Mouse (Mus musculus) cerebellum, postnatal 36 days (tissue): ENCODE results near the gene Lama5.
"Not testable (repeated sequence)": the region's sequence is repeated elsewhere in the genome, so short reads cannot be mapped to it uniquely, and the experiment has no call there.

Experiments used
- DNase-seq, 2 experiments: peaks; one replicate each; pipeline ENCODE4 v3.0.0; 2021 to 2022; ENCODE audit warnings: mixed read lengths in 2 of 2

The Lama5 gene

DNA sequence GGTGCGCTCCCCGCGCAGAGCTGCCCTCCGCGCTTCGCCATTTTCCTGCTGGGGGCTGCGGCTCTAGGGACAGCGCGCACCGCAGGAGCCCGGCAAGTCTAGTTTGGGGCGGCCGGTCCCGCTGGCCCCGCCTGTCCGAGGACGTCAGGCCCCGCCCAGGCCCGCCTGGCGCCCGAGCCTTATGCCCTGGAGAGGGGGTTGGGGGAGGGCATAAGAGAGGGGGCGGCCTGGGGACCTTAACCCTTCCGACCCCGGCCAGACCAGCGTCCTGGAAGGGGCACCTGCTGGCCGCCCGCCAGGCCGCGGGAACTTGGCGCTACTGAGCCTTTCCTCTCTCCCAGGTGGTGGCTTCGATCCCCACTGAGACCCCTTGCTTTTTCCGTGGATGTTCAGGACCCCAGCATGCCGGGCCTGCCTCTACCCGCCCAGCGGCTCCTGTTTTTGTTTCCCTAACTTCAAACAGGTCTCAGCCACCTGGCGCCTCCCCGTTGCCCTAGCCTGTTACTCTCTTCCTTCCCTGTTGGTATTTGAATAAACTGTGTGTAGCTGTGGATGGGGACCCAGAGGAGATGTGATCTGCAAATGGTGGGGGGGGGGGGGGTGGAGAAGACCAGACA is at the start of gene Lama5:
TSS of gene Lama5 (minus strand) at position 98 of the 617 bp plus-strand sequence.
- DNase-seq: peak; percentile 20 to 30

DNA sequence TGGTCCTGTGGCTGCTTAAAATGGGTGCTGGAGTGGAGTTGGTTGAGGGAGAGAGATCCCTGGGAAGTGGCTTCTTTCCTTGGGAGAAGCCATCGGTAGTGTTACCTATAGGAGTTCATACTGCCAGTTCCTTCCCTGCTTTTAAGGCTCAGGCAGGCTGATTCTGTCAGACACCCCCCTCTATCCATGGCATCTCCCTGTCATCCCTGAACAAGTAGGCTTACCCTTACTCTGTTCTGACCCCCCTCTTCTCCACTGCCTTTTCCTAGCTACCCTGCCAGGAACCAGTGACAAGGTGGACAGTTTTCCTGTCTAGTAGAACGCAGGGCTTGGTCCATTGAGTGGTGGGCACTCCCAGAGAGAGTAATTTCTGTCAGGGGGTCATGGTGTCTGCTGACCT is 48.9 kb upstream of the Lama5 start:
- DNase-seq: no peak

DNA sequence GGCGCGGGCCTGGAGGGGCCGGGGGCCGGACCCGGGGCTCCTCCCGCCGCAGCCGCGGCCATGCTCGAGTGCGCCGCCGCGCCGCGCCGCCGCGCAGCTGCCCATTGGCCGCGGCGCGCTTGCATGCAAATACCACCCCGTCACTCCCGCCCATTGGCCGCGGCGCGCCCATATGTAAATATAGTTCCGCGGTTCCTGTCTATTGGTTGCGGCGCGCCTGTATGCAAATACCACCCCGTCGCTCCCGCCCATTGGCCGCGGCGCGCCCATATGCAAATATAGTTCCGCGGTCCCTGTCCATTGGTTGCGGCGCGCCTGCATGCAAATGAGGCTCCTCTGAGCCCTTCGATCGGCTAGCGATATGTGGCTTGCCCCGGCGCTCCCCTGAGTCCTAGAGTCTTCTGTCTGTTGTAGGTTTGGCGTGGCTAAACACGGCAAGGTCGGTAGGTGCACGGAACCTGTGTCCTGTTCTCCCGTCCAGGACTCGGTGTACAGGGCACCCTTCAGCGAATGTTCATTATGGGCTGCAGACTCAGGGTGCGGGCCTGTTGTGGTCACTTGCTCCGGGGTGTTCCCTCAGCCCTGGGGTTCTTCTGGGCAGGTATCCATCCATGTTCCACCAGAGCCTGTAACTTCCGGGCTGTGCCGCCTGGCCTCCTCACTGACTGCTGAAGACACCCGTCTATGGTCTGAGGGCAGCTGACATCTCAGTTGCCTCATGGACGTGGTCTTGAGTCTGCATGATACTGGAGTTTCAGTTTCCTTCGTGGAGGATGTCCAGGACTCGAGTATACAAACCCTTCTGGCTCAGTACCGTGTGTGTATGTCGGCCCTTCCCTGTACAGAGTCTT is 48.0 kb upstream of the Lama5 start, which contains the start of gene Cables2:
TSS of gene Cables2 (minus strand) at position 103 of the 851 bp plus-strand sequence.
- DNase-seq: peak; percentile 87 to 92

DNA sequence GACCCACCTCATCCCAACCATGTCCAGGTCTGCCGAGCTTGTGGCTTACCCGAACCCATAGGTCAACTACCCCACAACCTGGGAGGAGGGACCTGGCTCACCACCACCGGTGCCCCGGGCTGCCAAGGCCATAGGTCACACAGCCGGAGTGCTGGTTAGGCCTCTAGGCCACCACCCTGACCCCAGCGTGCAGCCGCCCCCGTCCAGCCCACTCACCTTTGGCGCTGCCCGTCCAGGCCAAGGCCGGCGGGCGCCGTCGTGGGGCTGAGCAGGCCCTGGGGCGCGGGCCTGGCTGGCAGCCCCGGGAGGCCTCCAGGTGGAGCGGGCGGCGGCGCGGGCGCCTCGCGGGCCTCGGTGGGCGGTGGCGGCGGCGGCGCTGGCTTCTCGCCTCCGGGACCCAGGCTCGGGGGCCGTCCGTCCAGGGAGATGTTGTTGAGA is 47.2 kb upstream of the Lama5 start:
- DNase-seq: no peak

DNA sequence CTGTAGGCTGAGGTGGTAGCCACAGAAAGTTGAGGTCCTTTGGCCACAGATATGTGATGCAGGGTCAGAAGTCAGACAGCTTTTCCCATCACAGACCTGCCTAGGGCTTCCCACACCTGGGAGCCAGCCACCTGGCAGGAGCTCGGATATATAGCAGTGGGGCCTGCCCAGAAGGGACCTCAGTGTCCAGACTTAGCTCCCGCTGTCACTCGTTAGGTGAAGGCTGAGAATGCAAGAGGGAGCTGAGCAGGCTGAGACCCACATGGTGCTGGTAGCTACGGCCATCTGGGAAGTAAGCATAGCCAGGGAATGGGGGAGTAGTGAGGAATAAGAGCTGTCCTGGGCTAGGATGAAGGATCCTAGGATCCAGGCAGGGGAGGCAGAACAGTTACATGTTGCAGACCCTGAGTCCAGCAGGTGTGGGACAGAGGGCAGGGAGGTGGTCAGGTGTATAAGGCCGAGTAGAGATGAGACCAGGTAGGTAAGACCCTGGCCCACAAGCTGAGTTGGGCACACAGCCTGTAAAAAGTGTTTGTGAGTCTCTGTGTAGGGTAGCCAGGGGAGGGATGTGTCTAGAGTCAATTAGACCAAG is 46.2 kb upstream of the Lama5 start:
- no peak for DNase-seq

DNA sequence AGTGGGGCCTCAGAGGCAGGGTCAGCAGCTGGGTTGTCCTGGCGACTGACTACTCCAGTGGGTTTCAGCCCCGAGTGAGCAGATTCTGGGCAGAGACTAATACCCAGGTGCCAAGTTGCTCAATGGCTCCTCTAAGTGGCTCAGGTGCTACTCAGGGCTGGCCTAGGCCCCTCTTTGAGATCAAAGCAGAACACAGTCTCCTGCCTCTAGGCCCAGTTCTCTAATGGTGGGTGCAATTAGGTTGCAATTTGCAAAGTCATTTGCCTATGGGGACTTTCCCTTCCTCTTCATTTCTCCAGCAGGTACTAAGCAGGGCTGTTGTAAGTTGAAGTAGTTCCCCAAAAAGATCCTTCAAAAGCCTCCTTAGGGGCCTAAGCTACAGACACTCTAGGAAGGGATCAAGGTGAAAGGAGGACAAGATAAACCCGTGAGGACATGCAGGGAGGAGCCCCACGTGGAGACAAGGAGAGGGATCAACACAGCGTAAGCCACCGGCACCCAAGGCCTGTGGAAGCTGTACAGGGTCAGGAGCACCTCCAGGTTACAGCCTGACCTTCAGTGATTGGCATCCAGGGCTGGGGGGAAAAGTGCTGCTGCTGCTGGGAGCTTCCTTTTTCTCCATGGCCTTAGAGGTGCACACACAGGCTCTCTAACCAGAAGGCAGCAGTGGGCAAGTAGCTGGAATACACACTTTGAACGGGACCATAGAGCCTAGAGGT is 45.0 kb upstream of the Lama5 start:
- DNase-seq: no peak

DNA sequence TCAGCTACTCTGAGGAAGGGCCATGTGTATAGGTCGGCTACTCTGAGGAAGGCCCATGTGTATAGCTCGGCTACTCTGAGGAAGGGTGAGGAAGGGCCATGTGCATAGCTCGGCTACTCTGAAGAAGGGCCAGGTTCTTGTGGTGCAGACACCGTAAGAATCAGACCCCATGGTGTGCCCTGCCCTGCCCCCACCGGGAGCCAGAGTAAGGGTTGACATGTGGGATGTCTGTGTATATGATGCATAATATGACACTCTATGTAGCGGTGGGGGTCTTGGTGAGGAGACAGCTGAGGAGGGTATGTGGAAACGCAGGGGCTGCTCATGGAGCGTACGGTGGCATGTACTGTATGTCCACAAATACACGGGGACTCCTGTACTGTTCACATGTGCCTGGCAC is 43.7 kb upstream of the Lama5 start:
- DNase-seq: no peak

DNA sequence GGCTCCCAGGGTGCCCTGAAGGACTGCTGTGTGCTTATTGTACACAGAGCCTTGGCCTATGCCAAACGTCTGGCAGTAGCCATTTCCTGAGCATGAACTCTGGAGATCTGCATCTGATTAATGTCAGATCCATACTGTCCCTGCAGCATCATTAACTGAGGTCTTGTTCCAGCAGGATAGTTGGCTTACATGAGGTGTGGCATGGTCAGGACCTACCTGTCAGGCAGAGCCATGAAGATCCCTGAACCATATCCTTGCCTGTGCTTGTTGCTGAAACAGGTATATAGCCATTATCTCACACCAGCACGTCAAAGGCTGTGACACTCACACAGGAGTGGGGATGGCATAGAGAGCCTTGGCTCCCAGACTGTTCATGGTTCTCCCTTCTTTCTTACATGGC is 42.3 kb upstream of the Lama5 start:
- DNase-seq: no peak

DNA sequence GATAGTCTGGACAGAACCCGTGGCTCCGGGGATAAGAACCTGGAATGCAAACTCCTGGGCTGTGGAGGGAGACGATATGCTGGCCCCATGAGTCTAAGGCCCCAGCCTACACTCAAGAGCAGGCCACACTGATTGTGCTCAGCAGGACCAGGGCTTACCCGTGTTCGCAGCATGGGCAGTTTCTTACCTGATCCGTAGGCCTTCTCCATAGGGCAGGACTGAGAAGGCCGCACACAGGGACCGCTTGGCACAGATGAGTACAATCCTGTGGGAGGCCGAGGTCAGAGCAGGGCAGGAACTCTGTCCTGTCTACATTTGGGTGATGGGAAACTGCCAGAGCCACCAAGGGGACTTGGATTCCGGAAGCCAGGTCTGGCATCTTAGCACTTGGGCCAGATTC is 37.2 kb upstream of the Lama5 start:
- no peak for DNase-seq

DNA sequence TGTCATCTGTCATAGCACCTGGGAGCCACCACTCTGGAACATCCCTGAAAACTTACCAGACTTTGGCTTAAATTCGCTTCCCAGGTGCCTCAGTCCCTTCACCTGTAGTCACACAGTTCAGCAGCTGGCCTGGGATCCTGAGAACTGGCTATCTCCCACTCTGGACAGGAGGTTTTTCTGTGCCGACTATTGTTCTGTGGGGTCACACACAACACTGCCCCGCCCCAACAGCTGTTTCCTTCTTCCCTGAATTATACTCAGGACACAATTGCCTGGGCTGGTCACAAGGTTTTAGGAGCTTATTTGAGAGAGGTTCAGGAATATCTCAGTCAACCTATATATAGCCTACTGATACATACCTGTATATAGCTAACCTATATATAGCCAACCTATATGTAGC is 36.8 kb upstream of the Lama5 start:
- DNase-seq: no peak

DNA sequence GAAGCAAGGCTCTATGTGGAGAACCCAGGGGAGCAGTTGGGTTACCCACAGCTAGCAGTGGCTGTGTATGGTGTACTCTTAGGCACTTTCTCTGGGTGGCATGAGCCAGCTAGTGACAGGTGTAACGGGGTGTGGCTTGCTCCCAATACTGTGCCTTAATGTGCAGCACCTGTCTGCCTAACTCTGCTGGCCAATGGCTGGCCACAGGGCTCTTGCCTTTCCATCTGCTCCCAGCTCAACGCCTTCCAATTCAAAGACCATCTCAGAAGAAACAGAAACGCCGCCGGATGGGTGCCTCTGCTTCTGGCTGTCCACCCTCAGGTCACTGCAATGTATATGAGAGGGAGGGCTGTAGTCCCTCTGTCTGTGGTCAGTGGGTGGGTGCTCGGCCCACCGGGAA is 36.2 kb upstream of the Lama5 start:
- DNase-seq: no peak

DNA sequence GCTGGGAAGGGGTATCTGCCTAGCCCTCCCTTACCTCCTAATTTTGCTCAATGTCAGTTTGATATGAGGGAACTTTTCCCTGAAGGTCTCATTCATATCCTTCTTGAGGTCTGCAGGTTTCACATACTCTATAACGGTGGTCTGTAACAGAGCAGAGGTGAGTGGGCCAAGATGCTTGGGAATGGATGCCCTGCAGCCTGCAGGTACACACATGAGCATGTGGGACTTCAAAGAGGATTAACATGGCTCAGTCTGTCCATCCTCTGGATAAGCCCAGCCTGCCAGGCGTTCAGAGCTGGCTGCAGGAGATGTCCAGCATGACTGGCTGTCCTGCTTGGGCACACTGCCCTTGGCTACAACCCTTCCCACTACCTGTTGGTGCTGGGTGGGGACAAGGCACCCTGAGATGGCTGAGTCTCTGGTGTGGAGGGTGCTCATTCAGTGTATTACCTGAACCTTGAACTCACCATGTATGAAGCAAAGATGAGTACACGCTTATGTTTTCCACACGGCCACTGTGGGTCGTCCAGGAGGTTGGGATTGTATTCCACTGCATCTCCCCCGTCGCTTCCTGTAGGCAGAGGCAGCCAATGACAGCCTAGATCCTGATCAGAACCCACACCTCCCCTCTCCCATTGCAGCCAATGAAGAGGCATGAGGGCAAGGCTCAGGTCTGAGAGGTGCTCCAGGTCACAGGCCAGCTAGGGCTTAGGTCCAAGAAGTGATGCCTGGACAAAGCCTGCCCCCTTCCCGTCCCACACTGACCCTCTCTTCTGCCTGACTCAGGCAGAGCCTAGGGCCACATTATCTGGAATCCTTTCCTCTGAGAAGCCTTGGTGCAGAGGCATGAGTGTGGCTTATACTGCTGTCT is 35.2 kb upstream of the Lama5 start:
- DNase-seq: no peak

DNA sequence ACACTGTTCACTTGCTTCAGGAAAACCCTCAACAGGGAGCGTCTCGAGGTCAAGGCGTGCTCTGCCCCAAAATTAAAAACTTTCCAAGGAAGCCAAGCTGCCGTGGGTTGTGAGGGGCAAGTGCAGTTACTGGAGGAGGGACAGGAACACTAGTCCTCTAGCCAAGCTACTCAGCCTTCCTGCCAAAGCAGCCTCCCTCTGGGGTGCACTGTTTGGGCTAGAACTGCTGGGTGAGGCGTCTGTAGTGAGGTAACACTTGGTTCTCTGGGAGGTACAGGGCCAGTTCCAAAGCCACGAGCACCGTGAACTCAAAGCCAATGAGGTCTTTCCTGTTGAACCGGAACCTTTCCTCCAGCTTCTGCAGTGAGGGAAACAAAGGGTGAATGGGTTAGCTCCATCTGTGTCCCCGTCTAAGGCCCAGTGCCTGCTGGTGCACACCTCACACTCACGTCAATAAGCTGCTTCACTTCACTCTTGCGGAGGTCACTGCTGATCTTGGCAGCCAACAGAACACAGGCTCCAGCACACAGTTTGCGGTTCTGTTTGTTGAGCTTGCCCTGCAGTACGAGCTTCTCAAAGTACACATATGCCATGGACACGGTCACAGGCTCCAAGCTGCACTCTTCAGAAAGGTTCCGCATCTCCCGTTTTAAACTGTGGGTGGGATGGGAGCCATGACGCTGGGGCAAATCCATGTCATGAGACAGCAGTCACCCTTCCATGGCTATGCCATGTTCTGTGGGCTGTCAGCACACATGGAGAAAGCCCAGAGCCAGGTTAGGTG is 34.4 kb upstream of the Lama5 start:
- not testable (repeated sequence) for DNase-seq

DNA sequence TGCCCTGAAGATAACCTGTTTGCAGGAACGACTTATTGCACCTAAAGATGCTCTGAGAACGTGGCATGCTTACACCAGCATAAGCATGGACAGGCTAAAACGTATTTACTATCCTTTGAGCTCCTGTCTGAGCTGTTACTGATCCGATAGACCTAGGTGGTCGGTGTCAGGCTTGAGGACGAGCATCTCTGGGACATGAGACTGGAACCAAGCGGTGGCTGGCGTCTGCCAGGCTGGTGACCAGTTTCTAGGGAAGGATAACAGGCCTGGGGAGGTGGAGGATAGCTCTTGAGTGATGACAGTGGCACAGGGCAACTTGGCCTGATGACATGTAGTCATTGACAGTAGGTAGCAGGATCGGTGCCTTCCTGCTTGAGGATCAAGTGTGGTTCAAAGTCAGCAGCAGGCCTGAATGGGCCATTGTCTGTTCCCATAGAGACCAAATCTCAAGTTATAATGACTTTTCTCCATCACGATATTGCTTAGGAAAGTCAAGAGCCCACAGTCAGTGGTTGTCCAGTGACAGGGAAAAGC is 33.4 kb upstream of the Lama5 start:
- not testable (repeated sequence) for DNase-seq

DNA sequence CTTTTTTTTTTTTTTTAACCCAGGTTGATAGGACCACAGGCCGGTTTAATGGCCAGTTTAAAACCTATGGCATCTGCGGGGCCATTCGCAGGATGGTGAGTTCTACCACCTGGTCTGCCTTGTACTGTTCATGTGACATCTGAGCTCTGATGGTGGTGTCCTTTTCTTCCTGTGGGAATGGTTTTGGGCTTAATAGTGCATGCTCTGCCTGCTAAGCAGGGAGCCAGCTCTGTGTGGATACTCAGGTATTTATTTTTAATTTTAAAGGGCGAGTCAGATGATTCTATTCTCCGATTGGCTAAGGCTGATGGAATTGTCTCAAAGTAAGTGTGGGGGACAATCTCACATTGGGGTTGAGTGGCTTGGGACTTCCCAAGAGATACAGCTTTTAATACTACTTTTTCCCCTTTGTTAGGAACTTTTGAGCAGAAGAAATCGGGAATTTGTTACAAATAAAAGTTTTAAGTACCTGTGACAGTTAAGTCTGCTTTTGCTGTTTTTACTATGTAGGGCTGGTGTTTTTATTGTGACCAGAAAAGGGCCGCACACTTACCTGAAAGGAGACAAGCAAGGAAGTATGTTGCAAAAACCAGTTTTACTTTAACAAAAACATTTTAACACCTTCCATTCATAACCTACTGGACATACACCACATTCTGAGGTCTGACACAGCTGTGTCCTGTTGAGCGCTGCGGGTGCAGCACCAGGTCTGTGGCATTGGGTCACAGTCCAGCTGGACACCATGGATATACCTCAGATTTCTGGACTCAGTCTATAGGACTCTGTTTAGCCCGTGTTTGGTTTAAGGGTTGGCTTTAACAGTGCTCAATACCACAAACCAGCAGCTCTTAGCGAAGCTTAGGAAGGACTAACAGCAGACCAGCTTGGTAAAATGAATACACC is 32.6 kb upstream of the Lama5 start:
- DNase-seq: no peak

DNA sequence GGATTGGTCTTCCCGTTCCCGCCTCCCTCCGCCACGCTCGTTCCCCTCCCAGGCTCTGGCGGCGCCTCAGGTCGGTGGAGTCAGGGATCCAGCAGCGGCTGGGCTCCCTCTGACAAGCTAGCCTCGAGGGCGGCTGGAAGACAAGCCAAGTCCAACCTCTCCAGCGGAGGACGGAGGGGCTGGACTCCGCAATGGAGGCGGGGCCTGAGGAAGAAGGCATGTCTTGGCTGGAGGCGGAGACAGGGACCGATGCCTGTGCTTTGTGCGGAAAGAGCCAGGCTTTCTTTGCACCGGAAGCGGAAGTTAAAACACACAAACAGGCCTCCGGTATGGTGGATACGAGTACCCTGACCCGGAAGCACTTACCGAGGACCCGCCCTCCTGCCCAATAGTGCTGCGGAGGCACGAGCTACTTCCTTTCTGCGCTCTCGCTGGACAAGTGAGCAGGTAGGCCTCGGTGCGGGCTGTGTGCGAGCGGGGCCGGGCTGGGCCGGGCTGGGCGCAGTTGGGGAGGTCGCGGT is 31.4 kb upstream of the Lama5 start, which contains the start of gene Rps21:
TSS of gene Rps21 (plus strand) at position 377 of the 521 bp plus-strand sequence.
- DNase-seq: peak; percentile 96 to 97

DNA sequence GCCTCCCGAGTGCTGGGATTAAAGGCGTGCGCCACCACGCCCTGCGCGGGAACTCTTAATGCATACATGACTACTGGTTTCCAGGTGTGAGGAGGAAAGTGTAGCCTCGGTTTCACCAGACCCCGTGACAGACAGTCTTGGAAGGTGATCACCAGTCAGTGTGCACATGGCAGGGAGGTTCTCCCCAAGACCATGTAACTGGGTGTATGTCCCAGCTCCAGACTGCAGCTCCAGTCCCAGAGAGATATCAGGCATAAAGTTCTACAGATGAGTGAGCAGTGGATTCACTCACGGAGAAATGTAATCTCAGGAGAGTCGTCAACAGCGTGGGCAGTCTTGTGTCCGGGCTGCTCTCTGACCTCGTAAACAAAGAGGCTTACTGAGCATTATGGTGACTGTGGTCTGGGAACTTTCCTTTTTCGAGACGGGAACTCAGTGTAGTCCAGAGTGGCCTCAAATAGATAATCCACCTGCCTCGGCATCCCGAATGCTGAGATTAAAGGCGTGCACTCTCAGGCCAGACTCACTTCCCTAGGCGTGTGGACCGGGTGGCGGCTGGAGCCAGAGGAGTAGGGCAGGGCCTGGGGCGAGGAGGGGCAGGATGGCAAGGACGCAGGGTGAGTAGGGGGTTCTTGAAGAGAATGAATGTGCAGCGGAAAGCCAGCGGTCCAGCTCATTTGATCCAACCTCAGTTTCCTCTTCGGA is 30.8 kb upstream of the Lama5 start:
- DNase-seq: no peak

DNA sequence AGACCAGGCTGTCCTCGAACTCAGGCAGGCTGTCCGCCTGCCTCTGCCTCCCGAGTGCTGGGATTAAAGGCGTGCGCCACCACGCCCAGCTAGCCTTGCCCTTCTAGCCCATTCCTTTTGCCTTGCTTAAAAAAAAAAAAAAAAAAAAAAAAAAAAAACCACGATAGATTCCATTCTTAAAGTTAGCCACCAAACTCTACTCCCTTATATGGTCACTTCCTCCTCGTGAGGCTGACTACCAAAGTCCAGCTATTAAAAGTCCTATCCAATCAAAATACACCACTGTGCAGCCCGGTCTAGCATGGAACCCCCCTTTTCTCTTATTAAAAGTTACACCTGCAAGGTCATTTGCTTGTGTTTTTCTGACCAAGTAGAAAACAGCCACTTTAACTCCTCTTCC is 30.0 kb upstream of the Lama5 start:
- DNase-seq: no peak
